Mouse (Mus musculus) midbrain, embryonic 13.5 days (tissue): ENCODE measurements at regions not wholly inside any gene's neighbourhood (a gene's known extent, or its start where the extent isn't known, plus 50 kb on each side); places are given as distances from the start of the nearest gene placed in this dataset.
A peak's percentile ranks its signal among the peaks of the same experiment; 100 is the strongest.

ENCODE experiments used
- ATAC-seq: fragments of 200-750 bp; cut with Nextera tagmentation; 2 replicates; pipeline ENCODE4 v1.8.0; 2017; ENCODE audit warnings: mild to moderate bottlenecking, moderate TSS enrichment, moderate library complexity
- H3K27ac ChIP-seq: fragments of 300-500 bp; sonication (generic); 2 replicates; pipeline ENCODE4 v1.5.1; 2015; ENCODE audit warnings: inconsistent platforms, mild to moderate bottlenecking, moderate library complexity
- H3K27me3 ChIP-seq: fragments of 300-500 bp; sonication (generic); 2 replicates; pipeline ENCODE4 v1.6.1; 2015; ENCODE audit warnings: mild to moderate bottlenecking, inconsistent platforms
- H3K36me3 ChIP-seq: fragments of 300-500 bp; sonication (generic); 2 replicates; pipeline ENCODE4 v1.6.1; 2015; ENCODE audit warnings: mild to moderate bottlenecking, inconsistent platforms
- H3K4me1 ChIP-seq: fragments of 300-500 bp; sonication (generic); replicated peaks from 2 replicates; pipeline ENCODE4 v1.6.1; 2015; ENCODE audit warnings: inconsistent platforms
- H3K4me2 ChIP-seq: fragments of 300-500 bp; sonication (generic); replicated peaks from 2 replicates; pipeline ENCODE4 v1.6.1; 2015; ENCODE audit warnings: moderate library complexity, mild to moderate bottlenecking, inconsistent platforms
- H3K4me3 ChIP-seq: fragments of 300-500 bp; sonication (generic); replicated peaks from 2 replicates; pipeline ENCODE4 v1.5.1; 2015; ENCODE audit warnings: mild to moderate bottlenecking, inconsistent platforms
- H3K9ac ChIP-seq: fragments of 300-500 bp; sonication (generic); replicated peaks from 2 replicates; pipeline ENCODE4 v1.6.1; 2015; ENCODE audit warnings: mild to moderate bottlenecking, inconsistent platforms
- H3K9me3 ChIP-seq: fragments of 300-500 bp; sonication (generic); 2 replicates; pipeline ENCODE4 v1.6.1; 2016; ENCODE audit warnings: mild to moderate bottlenecking, inconsistent platforms
- WGBS: fragments of 180-500 bp; shearing (Covaris S2); methylation state at CpG from one replicate; pipeline ENCODE4 v1.1.7; 2015; 5-methylcytosine and 5-hydroxymethylcytosine counted together

- no peak overlapping the region for H3K4me3 ChIP-seq
- no peak overlapping the region for H3K4me2 ChIP-seq
- H3K4me1 ChIP-seq, result no peaks in the 10 kb centered on the region
- no peaks in the 10 kb centered on the region for H3K27me3 ChIP-seq
- H3K36me3 ChIP-seq, result no peaks in the 10 kb centered on the region
- ATAC-seq, result no peak
- H3K27ac ChIP-seq, result no peak overlapping the region
- WGBS, result 91% methylated on average over 5 of the region's 5 CpGs
- no peaks in the 10 kb centered on the region for H3K9me3 ChIP-seq
- H3K9ac ChIP-seq, result no peak overlapping the region
Observed at GRCm38 (mm10) chr10:68378212-68378611, 99.7 kb upstream of the Arid5b start.

GRCm38 (mm10) chr10:68377479-68377878, 98.9 kb upstream of the Arid5b start:
- ATAC-seq, result no peak
- H3K9me3 ChIP-seq, result no peaks in the 10 kb centered on the region
- WGBS, result 92% methylated on average over 4 of the region's 4 CpGs
- H3K9ac ChIP-seq, result no peak overlapping the region
- no peak overlapping the region for H3K4me3 ChIP-seq
- no peak overlapping the region for H3K4me2 ChIP-seq
- no peak overlapping the region for H3K27ac ChIP-seq
- H3K36me3 ChIP-seq, result no peaks in the 10 kb centered on the region
- H3K27me3 ChIP-seq, result no peaks in the 10 kb centered on the region
- no peaks in the 10 kb centered on the region for H3K4me1 ChIP-seq

- 85% methylated on average over 5 of the region's 5 CpGs for WGBS
- Histone ChIP-seq H3K27ac (no peak overlapping the region), H3K36me3 (no peaks in the 10 kb centered on the region)
Observed at GRCm38 (mm10) chr10:68373875-68374274, 95.3 kb upstream of the Arid5b start.

GRCm38 (mm10) chr10:68371785-68372184, 93.2 kb upstream of the Arid5b start:
- no peak overlapping the region for H3K27ac ChIP-seq
- H3K4me1 ChIP-seq, result no peaks in the 10 kb centered on the region
- no peaks in the 10 kb centered on the region for H3K9me3 ChIP-seq
- H3K4me2 ChIP-seq, result no peak overlapping the region
- 92% methylated on average over 6 of the region's 6 CpGs for WGBS
- H3K9ac ChIP-seq, result no peak overlapping the region
- ATAC-seq, result no peak
- H3K4me3 ChIP-seq, result no peak overlapping the region
- no peaks in the 10 kb centered on the region for H3K27me3 ChIP-seq
- H3K36me3 ChIP-seq, result no peaks in the 10 kb centered on the region

More at GRCm38 (mm10) chr10:68373875-68374274, 95.3 kb upstream of the Arid5b start:
- no peaks in the 10 kb centered on the region for H3K4me1 ChIP-seq
- H3K4me3 ChIP-seq, result no peak overlapping the region
- H3K4me2 ChIP-seq, result no peak overlapping the region
- no peak for ATAC-seq
- no peaks in the 10 kb centered on the region for H3K9me3 ChIP-seq
- H3K9ac ChIP-seq, result no peak overlapping the region
- no peaks in the 10 kb centered on the region for H3K27me3 ChIP-seq

- H3K4me1 ChIP-seq, result no peaks in the 10 kb centered on the region
- H3K4me3 ChIP-seq, result no peak overlapping the region
- H3K27ac ChIP-seq, result no peak overlapping the region
- H3K36me3 ChIP-seq, result no peaks in the 10 kb centered on the region
- no peaks in the 10 kb centered on the region for H3K9me3 ChIP-seq
- H3K4me2 ChIP-seq, result no peak overlapping the region
- no peaks in the 10 kb centered on the region for H3K27me3 ChIP-seq
- H3K9ac ChIP-seq, result no peak overlapping the region
- WGBS, result 94% methylated on average over 8 of the region's 8 CpGs
- ATAC-seq, result no peak
Observed at GRCm38 (mm10) chr10:68370986-68371385, 92.4 kb upstream of the Arid5b start.

GRCm38 (mm10) chr10:68366796-68367195, 88.3 kb upstream of the Arid5b start:
- H3K4me3 ChIP-seq, result no peak overlapping the region
- whole genome bisulfite sequencing, result 93% methylated on average over 3 of the region's 3 CpGs

GRCm38 (mm10) chr10:68360765-68361483, 82.4 kb upstream of the Arid5b start:
- Histone ChIP-seq H3K36me3 (no peaks in the 10 kb centered on the region), H3K9ac (no peak overlapping the region), H3K27me3 (no peaks in the 10 kb centered on the region), H3K9me3 (no peaks in the 10 kb centered on the region; the same call in 1 of the 2 replicates), H3K4me3 (no peak overlapping the region), H3K4me1 (peaks cover 6% of the 10 kb centered on the region), H3K4me2 (no peak overlapping the region), H3K27ac (no peak overlapping the region)
- WGBS, result 86% methylated on average over 6 of the region's 6 CpGs
- ATAC-seq, result no peak

More at GRCm38 (mm10) chr10:68366796-68367195, 88.3 kb upstream of the Arid5b start:
- no peaks in the 10 kb centered on the region for H3K9me3 ChIP-seq
- no peaks in the 10 kb centered on the region for H3K27me3 ChIP-seq
- H3K4me1 ChIP-seq, result no peaks in the 10 kb centered on the region
- no peak overlapping the region for H3K9ac ChIP-seq
- H3K27ac ChIP-seq, result no peak overlapping the region
- no peak overlapping the region for H3K4me2 ChIP-seq
- ATAC-seq, result no peak
- no peaks in the 10 kb centered on the region for H3K36me3 ChIP-seq

- Histone ChIP-seq H3K4me3 (no peak overlapping the region), H3K4me1 (peaks cover 23% of the 10 kb centered on the region), H3K27me3 (no peaks in the 10 kb centered on the region), H3K27ac (no peak overlapping the region), H3K9ac (no peak overlapping the region), H3K9me3 (no peaks in the 10 kb centered on the region; the same call in 1 of the 2 replicates), H3K36me3 (no peaks in the 10 kb centered on the region), H3K4me2 (no peak overlapping the region)
- WGBS, result 98% methylated on average over 2 of the region's 2 CpGs
- no peak for ATAC-seq
Observed at GRCm38 (mm10) chr10:68359135-68359534, 80.6 kb upstream of the Arid5b start.

- Histone ChIP-seq H3K9me3 (no peaks in the 10 kb centered on the region; the same call in 1 of the 2 replicates), H3K9ac (no peak overlapping the region), H3K36me3 (no peaks in the 10 kb centered on the region), H3K4me3 (no peak overlapping the region), H3K4me1 (peaks cover 28% of the 10 kb centered on the region), H3K27me3 (no peaks in the 10 kb centered on the region), H3K4me2 (no peak overlapping the region), H3K27ac (no peak overlapping the region)
- 71% methylated on average over 6 of the region's 6 CpGs for WGBS
- no peak for ATAC-seq
Observed at GRCm38 (mm10) chr10:68356973-68357372, 78.4 kb upstream of the Arid5b start.

- Histone ChIP-seq H3K4me2 (no peak overlapping the region), H3K9me3 (no peaks in the 10 kb centered on the region; the same call in 1 of the 2 replicates), H3K4me1 (peaks cover 28% of the 10 kb centered on the region), H3K36me3 (no peaks in the 10 kb centered on the region), H3K27ac (no peak overlapping the region), H3K9ac (no peak overlapping the region), H3K27me3 (no peaks in the 10 kb centered on the region), H3K4me3 (no peak overlapping the region)
- WGBS, result 90% methylated on average over 5 of the region's 5 CpGs
- ATAC-seq, result no peak
Observed at GRCm38 (mm10) chr10:68356521-68356920, 78.0 kb upstream of the Arid5b start.

GRCm38 (mm10) chr10:68356093-68356485, 77.5 kb upstream of the Arid5b start:
- no peaks in the 10 kb centered on the region for H3K27me3 ChIP-seq
- peak; percentile 55 for ATAC-seq
- no peaks in the 10 kb centered on the region for H3K36me3 ChIP-seq
- 12% methylated on average over 6 of the region's 6 CpGs for WGBS
- peak overlapping the region; percentile 40 for H3K4me2 ChIP-seq
- H3K4me1 ChIP-seq, result peaks cover 28% of the 10 kb centered on the region
- no peaks in the 10 kb centered on the region; the same call in 1 of the 2 replicates for H3K9me3 ChIP-seq
- no peak overlapping the region for H3K4me3 ChIP-seq
- no peak overlapping the region for H3K9ac ChIP-seq
- H3K27ac ChIP-seq, result peak overlapping the region; percentile 63

- Histone ChIP-seq H3K27ac (peak overlapping the region; percentile 63), H3K36me3 (no peaks in the 10 kb centered on the region), H3K4me2 (peak overlapping the region; percentile 40), H3K9me3 (no peaks in the 10 kb centered on the region; the same call in 1 of the 2 replicates), H3K4me3 (no peak overlapping the region), H3K9ac (no peak overlapping the region), H3K27me3 (no peaks in the 10 kb centered on the region), H3K4me1 (peaks cover 28% of the 10 kb centered on the region)
- 6% methylated on average over 6 of the region's 6 CpGs for WGBS
- ATAC-seq, result peak; percentile 58
Observed at GRCm38 (mm10) chr10:68355471-68356092, 77.0 kb upstream of the Arid5b start.
